Mouse (Mus musculus): ENCODE results near the gene Glt1d1. TPM values are rescaled to one million over a fixed set of nuclear protein-coding genes. Genes with fewer than 3 reads are reported as not detected.
A peak's percentile ranks its signal among the peaks of the same experiment; 100 is the strongest.
"Not testable (repeated sequence)": the region's sequence is repeated elsewhere in the genome, so short reads cannot be mapped to it uniquely, and the experiment has no call there.

The Glt1d1 gene
- polyA plus RNA-seq, 1 experiment = 20.5 TPM

DNA sequence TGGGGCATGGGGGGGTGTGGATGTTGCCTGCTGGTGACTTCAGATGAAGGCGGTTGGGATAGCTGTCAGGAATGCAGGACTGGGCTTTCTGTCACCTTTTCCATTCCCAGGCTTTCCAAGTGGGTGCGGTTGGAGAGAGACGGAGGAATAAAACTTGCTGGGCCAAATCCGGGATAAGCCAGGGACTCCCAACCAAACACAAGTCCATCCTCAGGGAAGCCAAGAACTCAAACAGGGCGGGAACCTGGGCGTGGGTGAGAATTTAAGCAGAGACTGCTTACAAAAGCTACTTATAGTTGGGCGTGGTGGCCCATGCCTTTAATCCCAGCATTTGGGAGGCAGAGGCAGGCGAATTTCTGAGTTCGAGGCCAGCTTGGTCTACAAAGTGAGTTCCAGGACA, 73.2 kb downstream of the Glt1d1 start:
- Histone ChIP-seq H3K27ac (ENCODE audit: insufficient read depth, low read length) (no peak overlapping the region), H3K4me3 (ENCODE audit: insufficient read depth, low read length) (no peak overlapping the region), H3K4me1 (ENCODE audit: control insufficient read depth, insufficient read depth, low read length) (no peaks in the 10 kb centered on the region)
- TF ChIP-seq CTCF (IDR thresholded peaks at IDR 0.05; ENCODE audit: extremely low read depth, insufficient read depth, low read length) = no peak
- no peak for TF ChIP-seq POLR2A (IDR thresholded peaks at IDR 0.05; ENCODE audit: extremely low read depth, insufficient read depth, low read length)

DNA sequence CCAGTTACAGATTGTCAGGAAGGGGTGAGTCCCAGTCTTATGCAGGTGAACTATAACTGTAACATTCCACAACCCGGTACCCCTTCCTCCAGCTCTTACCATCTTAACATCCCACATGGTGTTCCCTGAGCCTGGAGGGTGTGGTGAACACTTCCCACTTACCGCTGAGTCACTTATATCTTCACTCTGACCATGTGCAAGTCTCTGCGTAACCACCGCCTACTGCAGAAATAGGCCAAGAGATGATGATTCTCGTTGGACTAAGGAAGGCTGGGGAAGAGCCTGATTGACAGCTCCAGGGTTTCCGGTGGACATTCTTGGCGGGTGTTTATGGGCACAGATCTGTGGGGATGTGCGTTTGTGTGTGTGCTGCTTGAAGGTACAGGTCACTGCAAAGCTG, 73.9 kb downstream of the Glt1d1 start:
- Histone ChIP-seq H3K27ac (ENCODE audit: insufficient read depth, low read length) (no peak overlapping the region), H3K4me3 (ENCODE audit: insufficient read depth, low read length) (no peak overlapping the region), H3K4me1 (ENCODE audit: control insufficient read depth, insufficient read depth, low read length) (no peaks in the 10 kb centered on the region)
- no peak for TF ChIP-seq CTCF (IDR thresholded peaks at IDR 0.05; ENCODE audit: extremely low read depth, insufficient read depth, low read length)
- no peak for TF ChIP-seq POLR2A (IDR thresholded peaks at IDR 0.05; ENCODE audit: extremely low read depth, insufficient read depth, low read length)

DNA sequence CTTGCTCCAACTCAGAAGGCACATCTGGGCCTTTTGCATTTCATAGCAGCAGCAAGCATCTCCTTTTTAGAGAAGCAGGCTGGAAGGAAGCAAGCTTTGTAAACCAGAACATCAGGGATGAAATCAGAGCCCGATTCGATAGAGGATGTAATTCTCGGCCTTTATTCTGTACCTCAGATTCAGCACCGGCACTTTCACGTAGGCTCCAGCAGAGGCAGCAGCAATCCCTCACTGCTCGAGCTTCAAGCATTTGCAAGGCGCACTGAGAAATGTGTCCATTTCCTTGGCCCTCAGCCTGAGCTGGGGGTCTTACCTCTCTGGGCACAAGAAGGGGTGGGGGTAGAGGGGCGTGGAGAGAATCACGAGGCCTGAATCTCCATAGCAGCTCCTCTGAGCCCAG, 76.1 kb downstream of the Glt1d1 start:
- H3K27ac ChIP-seq (ENCODE audit: insufficient read depth, low read length) = no peak overlapping the region
- no peaks in the 10 kb centered on the region for H3K4me1 ChIP-seq (ENCODE audit: control insufficient read depth, insufficient read depth, low read length)
- TF ChIP-seq POLR2A (IDR thresholded peaks at IDR 0.05; ENCODE audit: extremely low read depth, insufficient read depth, low read length) (no peak), CTCF (IDR thresholded peaks at IDR 0.05; ENCODE audit: extremely low read depth, insufficient read depth, low read length) (peak; percentile 49)
- no peak overlapping the region for H3K4me3 ChIP-seq (ENCODE audit: insufficient read depth, low read length)

DNA sequence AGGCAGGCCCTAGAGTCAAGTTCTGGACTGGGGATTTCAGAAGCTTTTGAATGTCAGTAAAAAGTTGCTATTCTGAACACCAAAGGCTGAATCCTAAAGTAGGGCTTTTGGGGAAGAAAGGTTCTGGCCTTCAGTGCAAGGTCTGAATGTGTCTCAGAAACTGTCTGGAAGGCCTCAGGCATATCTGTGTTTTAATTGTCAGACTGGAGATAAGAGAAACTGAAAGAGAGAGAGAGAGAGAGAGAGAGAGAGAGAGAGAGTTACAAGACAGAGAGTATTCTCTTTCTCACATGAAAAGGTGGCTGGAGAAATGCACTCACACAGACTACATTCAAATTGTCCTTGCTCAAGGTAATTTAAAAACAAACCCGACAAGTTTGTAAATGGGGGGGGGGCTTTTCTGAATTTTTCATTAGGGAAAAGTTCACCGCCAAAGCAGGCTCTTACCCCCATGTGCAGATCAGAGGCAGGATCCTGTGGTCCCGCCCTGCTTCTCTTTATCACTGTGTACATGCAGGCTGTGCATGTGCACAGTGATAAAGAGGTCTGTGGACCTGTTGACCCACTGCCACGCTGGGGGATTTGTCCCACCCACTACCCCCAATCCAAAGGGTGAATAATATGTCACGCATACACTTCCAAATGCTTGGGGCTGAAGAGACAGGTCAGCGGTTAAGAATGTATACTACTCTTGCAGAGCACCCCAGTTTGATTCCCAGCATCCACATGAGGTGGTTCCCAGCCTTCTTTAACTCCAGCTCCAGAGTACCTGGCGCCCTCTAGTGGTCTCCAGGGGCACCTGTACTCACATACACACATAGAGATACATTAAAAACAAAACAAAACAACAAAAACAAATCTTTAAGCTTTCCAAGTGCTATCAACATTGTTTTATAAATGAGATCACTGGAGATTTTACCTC, 83.0 kb downstream of the Glt1d1 start:
- TF ChIP-seq CTCF (IDR thresholded peaks at IDR 0.05; ENCODE audit: extremely low read depth, insufficient read depth, low read length) (no peak), POLR2A (IDR thresholded peaks at IDR 0.05; ENCODE audit: extremely low read depth, insufficient read depth, low read length) (no peak)
- H3K4me1 ChIP-seq (ENCODE audit: control insufficient read depth, insufficient read depth, low read length) = no peaks in the 10 kb centered on the region
- no peak overlapping the region for H3K4me3 ChIP-seq (ENCODE audit: insufficient read depth, low read length)
- no peak overlapping the region for H3K27ac ChIP-seq (ENCODE audit: insufficient read depth, low read length)

DNA sequence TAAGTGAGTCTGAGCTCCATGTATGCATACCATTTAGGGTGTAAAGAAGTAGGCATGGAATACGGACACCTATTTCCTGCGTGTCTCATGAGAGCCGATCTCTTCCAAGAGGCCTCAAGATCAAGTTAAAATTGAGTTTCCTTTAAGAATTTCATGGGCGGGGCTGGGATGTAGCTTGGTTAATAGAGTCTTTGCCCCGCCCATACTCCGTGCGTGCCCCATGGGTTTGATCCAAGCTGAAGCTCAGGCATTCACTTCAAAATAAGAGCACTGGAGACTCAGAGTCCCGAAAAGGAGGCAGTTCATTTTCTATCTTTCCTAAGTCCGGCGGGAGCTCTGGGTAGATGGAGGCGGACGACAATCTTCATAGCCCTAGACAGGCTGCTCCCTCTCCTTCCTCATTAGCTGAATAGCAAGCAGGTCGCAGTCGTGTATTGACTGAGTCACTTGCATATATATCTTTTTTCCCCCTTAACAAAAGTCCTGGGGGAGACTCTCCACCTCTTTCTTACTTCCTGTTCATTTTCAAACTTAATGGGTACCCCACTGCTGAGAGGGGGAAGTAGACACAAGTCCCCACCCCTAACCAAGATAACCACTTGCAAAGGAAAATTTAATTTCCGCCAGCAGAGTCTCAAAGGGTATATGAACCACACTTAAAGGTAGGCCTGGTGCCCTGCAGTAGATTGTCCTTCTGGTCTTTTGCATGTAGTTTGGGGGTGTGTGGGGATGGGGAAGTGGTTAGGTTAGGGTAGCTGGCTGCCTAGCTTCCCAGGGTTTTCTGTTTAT, 88.7 kb downstream of the Glt1d1 start:
- Histone ChIP-seq H3K27ac (ENCODE audit: insufficient read depth, low read length) (no peak overlapping the region), H3K4me1 (ENCODE audit: control insufficient read depth, insufficient read depth, low read length) (no peaks in the 10 kb centered on the region), H3K4me3 (ENCODE audit: insufficient read depth, low read length) (no peak overlapping the region)
- TF ChIP-seq CTCF (IDR thresholded peaks at IDR 0.05; ENCODE audit: extremely low read depth, insufficient read depth, low read length) (no peak), POLR2A (IDR thresholded peaks at IDR 0.05; ENCODE audit: extremely low read depth, insufficient read depth, low read length) (no peak)

DNA sequence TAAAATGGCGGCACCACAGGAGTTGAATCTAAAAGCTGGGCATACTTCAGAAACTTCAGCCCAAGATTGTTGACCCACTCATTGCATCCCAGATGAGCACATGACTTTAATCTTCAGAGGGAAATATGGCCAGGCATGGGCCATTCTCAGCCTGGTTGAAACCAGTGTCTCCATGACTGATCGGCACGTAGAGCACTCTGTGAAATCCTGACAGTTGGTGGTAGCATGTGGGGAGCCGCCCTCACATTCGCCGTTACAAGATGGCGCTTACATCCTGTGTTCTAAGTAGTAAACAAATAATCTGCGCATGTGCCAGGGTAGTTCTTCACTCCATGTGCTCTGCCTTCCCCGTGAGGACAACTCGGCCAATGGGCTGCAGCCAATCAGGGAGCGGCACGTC, 90.1 kb downstream of the Glt1d1 start:
- not testable (repeated sequence) for H3K4me3 ChIP-seq (ENCODE audit: insufficient read depth, low read length); H3K4me1 ChIP-seq (ENCODE audit: control insufficient read depth, insufficient read depth, low read length); H3K27ac ChIP-seq (ENCODE audit: insufficient read depth, low read length)

DNA sequence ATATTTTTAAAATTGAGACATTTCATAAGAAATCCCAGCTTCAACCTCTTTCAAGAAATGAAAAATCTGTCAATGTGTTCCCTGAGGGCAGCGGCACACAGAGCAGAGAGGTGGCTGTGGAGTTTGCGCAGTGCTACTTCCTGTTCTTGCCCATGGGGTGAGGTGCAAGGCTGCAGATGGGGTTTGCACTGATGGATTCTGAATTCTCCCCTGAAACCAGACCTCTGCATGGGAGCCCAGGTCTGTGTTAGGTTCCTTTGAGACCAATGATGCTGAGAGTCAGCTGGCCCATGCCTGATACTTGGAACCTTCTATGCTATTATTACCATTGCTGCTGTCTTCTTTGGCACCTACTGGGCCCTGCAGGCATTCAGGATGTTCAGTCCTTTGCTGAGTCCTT, 98.3 kb downstream of the Glt1d1 start:
- Histone ChIP-seq H3K4me3 (ENCODE audit: insufficient read depth, low read length) (no peak overlapping the region), H3K4me1 (ENCODE audit: control insufficient read depth, insufficient read depth, low read length) (no peaks in the 10 kb centered on the region), H3K27ac (ENCODE audit: insufficient read depth, low read length) (no peak overlapping the region)
- TF ChIP-seq CTCF (IDR thresholded peaks at IDR 0.05; ENCODE audit: extremely low read depth, insufficient read depth, low read length) = no peak

DNA sequence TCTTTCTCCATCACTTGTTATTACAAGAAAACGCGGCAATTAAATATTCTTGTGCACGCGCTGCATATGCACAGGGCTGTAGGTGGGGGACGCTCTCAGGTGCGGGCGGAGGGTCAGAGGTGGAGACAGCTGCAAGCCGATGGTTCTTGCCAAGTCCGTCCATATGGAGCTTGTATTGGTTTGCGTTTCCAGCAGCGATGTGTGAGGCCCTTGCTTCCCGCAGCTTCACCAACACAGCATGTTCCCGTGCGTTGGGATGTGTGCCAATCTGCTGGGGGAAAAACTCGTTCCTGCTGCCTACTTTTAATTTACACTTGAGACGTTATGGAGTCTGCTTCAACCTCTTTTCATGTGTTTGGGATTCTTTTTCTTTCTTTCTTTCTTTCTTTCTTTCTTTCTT, 109.3 kb downstream of the Glt1d1 start:
- Histone ChIP-seq H3K4me1 (ENCODE audit: control insufficient read depth, insufficient read depth, low read length) (no peaks in the 10 kb centered on the region), H3K4me3 (ENCODE audit: insufficient read depth, low read length) (no peak overlapping the region), H3K27ac (ENCODE audit: insufficient read depth, low read length) (no peak overlapping the region)
- TF ChIP-seq CTCF (IDR thresholded peaks at IDR 0.05; ENCODE audit: extremely low read depth, insufficient read depth, low read length) = no peak
- TF ChIP-seq POLR2A (IDR thresholded peaks at IDR 0.05; ENCODE audit: extremely low read depth, insufficient read depth, low read length) = no peak

DNA sequence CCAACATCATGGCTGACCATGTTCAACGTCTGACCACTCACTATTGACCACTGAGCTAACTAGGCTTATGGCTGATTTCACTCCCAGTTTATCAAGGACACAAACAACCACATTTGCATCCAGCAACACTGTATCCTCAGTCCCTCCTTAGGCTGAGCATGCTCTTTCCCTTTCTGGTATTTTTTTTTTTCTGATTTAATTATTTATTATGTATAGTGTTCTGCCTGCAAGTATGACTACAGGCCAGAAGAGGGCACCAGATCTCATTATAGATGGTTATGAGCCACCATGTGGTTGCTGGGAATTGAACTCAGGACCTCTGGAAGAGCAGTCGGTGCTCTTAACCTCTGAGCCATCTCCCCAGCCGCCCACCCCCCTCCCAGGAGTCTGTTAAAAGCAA, 117.5 kb downstream of the Glt1d1 start:
- H3K4me3 ChIP-seq (ENCODE audit: insufficient read depth, low read length); H3K27ac ChIP-seq (ENCODE audit: insufficient read depth, low read length); H3K4me1 ChIP-seq (ENCODE audit: control insufficient read depth, insufficient read depth, low read length): not testable (repeated sequence)

DNA sequence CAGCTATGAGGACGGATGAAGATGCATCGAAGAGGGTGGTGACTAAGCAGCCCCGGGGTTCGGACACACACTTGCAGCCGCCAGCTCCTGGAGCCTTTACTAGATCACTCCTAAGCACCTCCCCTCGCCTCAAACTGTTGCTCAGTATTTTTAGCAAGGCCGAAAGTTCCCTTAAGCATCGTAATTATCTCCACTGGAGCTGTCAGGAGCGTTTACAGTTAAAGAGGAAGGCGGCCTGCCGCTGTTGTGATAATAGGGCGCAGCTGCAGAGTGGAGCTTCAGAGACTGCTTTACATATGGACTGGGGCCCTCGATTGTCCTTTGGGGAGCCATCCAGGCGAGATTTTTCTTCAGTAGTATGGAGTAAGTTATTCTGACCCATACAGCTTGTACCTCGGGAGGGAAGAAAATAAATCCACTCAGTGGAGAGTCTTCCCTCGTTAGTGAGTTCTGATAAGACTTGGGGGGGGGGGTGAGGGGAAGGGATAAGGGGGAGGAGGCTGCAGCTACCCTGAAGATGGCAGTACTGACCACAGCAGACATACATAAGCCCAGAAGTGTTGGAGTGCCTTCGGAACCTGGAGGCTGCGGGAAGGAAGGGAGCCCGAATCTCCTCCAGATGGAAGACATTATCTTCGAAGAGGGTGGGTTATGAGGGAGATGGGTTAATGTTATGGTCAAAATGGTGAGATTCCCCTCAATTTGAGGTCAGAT, 119.4 kb downstream of the Glt1d1 start:
- TF ChIP-seq POLR2A (IDR thresholded peaks at IDR 0.05; ENCODE audit: extremely low read depth, insufficient read depth, low read length) (no peak), CTCF (IDR thresholded peaks at IDR 0.05; ENCODE audit: extremely low read depth, insufficient read depth, low read length) (no peak)
- Histone ChIP-seq H3K4me3 (ENCODE audit: insufficient read depth, low read length) (no peak overlapping the region), H3K27ac (ENCODE audit: insufficient read depth, low read length) (no peak overlapping the region), H3K4me1 (ENCODE audit: control insufficient read depth, insufficient read depth, low read length) (no peaks in the 10 kb centered on the region)
